Mouse (Mus musculus): ENCODE data around the gene Cenpp. TPM values are rescaled to one million over a fixed set of nuclear protein-coding genes. Genes with fewer than 3 reads are reported as not detected.

Cenpp gene
- total and polyA plus RNA-seq, 2 experiments from 2014 or later = 6.9 to 9.0 TPM

DNA sequence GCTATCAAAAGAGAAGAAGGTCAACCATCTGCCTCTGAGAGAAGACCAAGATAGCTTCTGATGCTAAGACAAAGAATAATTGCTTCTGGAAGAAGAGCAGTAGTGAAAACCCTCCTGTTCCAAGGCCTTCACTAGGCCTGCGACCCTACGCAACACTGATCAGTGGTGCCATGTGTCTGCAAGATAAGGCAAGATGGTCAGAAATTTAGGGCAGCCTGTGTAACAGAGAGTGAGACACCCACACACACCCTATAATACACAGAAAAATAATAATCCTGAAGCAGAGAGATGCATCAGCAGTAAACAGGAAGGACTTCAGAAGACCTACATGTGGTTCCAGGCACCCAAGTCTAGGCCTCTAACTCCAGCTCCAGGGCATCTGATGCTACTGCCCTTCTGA is 12.6 kb downstream of the Cenpp start:
- Histone ChIP-seq H3K4me1 (ENCODE audit: insufficient read depth) (no peaks in the 10 kb centered on the region), H3K27ac (ENCODE audit: low read depth, low read length) (no peak overlapping the region), H3K4me2 (ENCODE audit: low read depth) (no peak overlapping the region), H3K27me3 (ENCODE audit: insufficient read depth, low read length) (no peaks in the 10 kb centered on the region), H3K9ac (no peak overlapping the region), H3K9me3 (ENCODE audit: low read length) (no peaks in the 10 kb centered on the region), H3K4me3 (ENCODE audit: low read depth, low read length) (no peak overlapping the region), H3K36me3 (ENCODE audit: insufficient read depth) (no peaks in the 10 kb centered on the region)
- 98% methylated on average over 2 of the region's 2 CpGs for WGBS
- ATAC-seq (no peak), DNase-seq (no peak)
- no peak for TF ChIP-seq CTCF (IDR thresholded peaks at IDR 0.05; ENCODE audit: low read depth)

DNA sequence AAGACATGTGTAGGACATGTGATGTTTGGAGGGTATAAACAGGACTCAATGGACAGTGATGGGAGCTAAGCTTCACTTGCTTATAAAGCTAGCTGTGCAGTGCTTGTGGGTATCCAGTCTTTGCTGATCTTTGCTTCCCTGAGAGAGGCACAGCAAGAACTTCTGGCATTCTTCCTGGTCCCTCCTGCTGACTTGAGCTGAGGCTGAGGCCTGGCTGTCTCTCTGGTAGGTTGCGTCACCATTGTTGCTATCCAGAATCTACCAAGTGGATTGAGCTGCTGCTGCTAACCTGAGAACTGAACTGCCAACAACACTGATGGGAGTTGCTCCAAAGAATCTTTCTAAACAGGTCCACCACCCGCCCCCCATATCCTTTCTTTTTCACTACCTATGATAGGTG is 23.5 kb downstream of the Cenpp start:
- Histone ChIP-seq H3K9ac (no peak overlapping the region), H3K4me2 (ENCODE audit: low read depth) (no peak overlapping the region), H3K9me3 (ENCODE audit: low read length) (no peaks in the 10 kb centered on the region), H3K4me3 (ENCODE audit: low read depth, low read length) (no peak overlapping the region), H3K27ac (ENCODE audit: low read depth, low read length) (no peak overlapping the region), H3K27me3 (ENCODE audit: insufficient read depth, low read length) (no peaks in the 10 kb centered on the region), H3K4me1 (ENCODE audit: insufficient read depth) (no peaks in the 10 kb centered on the region), H3K36me3 (ENCODE audit: insufficient read depth) (no peaks in the 10 kb centered on the region)
- WGBS = 83% methylated on average over 2 of the region's 2 CpGs
- no peak for TF ChIP-seq CTCF (IDR thresholded peaks at IDR 0.05; ENCODE audit: low read depth)
- DNase-seq (no peak), ATAC-seq (no peak)

- no peak for DNase-seq
- Histone ChIP-seq H3K4me2 (ENCODE audit: low read depth) (no peak overlapping the region), H3K36me3 (ENCODE audit: insufficient read depth) (no peaks in the 10 kb centered on the region), H3K27me3 (ENCODE audit: insufficient read depth, low read length) (no peaks in the 10 kb centered on the region), H3K9ac (no peak overlapping the region), H3K27ac (ENCODE audit: low read depth, low read length) (no peak overlapping the region), H3K4me3 (ENCODE audit: low read depth, low read length) (no peak overlapping the region), H3K9me3 (ENCODE audit: low read length) (no peaks in the 10 kb centered on the region), H3K4me1 (ENCODE audit: insufficient read depth) (no peaks in the 10 kb centered on the region)
- no peak for TF ChIP-seq CTCF (IDR thresholded peaks at IDR 0.05; ENCODE audit: low read depth)
- no peak for ATAC-seq
These were observed 24.4 kb downstream of the Cenpp start for GRCm38 (mm10) chr13:49628167-49628566.

- no peaks in the 10 kb centered on the region for H3K4me1 ChIP-seq (ENCODE audit: insufficient read depth)
- WGBS = 83% methylated on average over 1 of the region's 1 CpGs
- H3K4me3 ChIP-seq (ENCODE audit: low read depth, low read length) = no peak overlapping the region
- no peak overlapping the region for H3K4me2 ChIP-seq (ENCODE audit: low read depth)
- H3K9ac ChIP-seq = no peak overlapping the region
- DNase-seq (no peak), ATAC-seq (no peak)
- no peak overlapping the region for H3K27ac ChIP-seq (ENCODE audit: low read depth, low read length)
- no peaks in the 10 kb centered on the region for H3K9me3 ChIP-seq (ENCODE audit: low read length)
- H3K27me3 ChIP-seq (ENCODE audit: insufficient read depth, low read length) = no peaks in the 10 kb centered on the region
- no peak for TF ChIP-seq CTCF (IDR thresholded peaks at IDR 0.05; ENCODE audit: low read depth)
- no peaks in the 10 kb centered on the region for H3K36me3 ChIP-seq (ENCODE audit: insufficient read depth)
These were observed 29.4 kb downstream of the Cenpp start for GRCm38 (mm10) chr13:49623216-49623615.

GRCm38 (mm10) chr13:49618365-49618764 is 34.2 kb downstream of the Cenpp start:
- Histone ChIP-seq H3K4me2 (ENCODE audit: low read depth) (no peak overlapping the region), H3K27ac (ENCODE audit: low read depth, low read length) (no peak overlapping the region), H3K36me3 (ENCODE audit: insufficient read depth) (no peaks in the 10 kb centered on the region), H3K4me3 (ENCODE audit: low read depth, low read length) (no peak overlapping the region), H3K9me3 (ENCODE audit: low read length) (no peaks in the 10 kb centered on the region), H3K4me1 (ENCODE audit: insufficient read depth) (no peaks in the 10 kb centered on the region), H3K27me3 (ENCODE audit: insufficient read depth, low read length) (no peaks in the 10 kb centered on the region), H3K9ac (no peak overlapping the region)
- DNase-seq (no peak), ATAC-seq (no peak)
- no peak for TF ChIP-seq CTCF (IDR thresholded peaks at IDR 0.05; ENCODE audit: low read depth)

- no peak overlapping the region for H3K27ac ChIP-seq (ENCODE audit: low read depth, low read length)
- TF ChIP-seq CTCF (IDR thresholded peaks at IDR 0.05; ENCODE audit: low read depth) = no peak
- H3K4me2 ChIP-seq (ENCODE audit: low read depth) = no peak overlapping the region
- no peaks in the 10 kb centered on the region for H3K4me1 ChIP-seq (ENCODE audit: insufficient read depth)
- 91% methylated on average over 3 of the region's 3 CpGs for WGBS
- no peaks in the 10 kb centered on the region for H3K27me3 ChIP-seq (ENCODE audit: insufficient read depth, low read length)
- H3K9ac ChIP-seq = no peak overlapping the region
- DNase-seq (no peak), ATAC-seq (no peak)
- no peaks in the 10 kb centered on the region for H3K9me3 ChIP-seq (ENCODE audit: low read length)
- no peak overlapping the region for H3K4me3 ChIP-seq (ENCODE audit: low read depth, low read length)
- H3K36me3 ChIP-seq (ENCODE audit: insufficient read depth) = no peaks in the 10 kb centered on the region
These were observed 35.6 kb downstream of the Cenpp start for GRCm38 (mm10) chr13:49617021-49617420.

DNA sequence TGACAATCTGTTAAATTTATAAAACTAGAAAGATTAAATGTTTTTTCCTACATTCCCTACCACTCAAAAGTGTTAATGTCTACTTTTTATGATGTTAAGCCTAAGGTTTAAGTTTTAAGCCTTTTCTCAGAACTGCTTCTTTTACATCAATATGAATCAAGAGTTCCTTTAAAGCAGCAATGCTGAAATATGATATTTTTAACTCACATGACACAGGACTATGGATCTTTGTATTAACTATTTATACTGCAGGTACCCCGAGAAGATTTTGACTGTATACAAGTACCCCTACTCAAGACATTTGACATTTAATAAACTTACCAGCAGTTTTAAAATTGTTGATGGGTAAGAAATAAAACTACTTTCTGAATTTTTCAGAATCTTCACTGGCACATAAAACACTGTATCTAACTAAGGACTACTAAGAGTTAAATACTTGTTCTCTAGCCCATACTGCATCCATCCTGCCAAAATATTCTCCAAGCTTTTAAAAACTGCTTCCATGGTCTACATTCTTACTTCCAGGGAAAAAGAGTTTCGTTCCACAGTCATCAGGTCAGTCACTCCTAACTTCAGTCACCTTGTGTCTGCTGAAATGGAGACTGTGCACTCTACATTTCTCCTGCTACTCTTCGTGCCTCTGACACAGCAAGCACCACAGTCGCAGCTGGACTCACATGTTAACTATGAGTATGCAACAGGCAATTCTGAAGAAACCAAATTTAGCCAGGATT is 43.8 kb downstream of the Cenpp start:
- H3K4me2 ChIP-seq (ENCODE audit: low read depth) = no peak overlapping the region
- H3K36me3 ChIP-seq (ENCODE audit: insufficient read depth) = no peaks in the 10 kb centered on the region
- 77% methylated on average over 4 of the region's 4 CpGs for WGBS
- H3K9me3 ChIP-seq (ENCODE audit: low read length) = no peaks in the 10 kb centered on the region
- no peak overlapping the region for H3K4me3 ChIP-seq (ENCODE audit: low read depth, low read length)
- no peak overlapping the region for H3K27ac ChIP-seq (ENCODE audit: low read depth, low read length)
- ATAC-seq = no peak
- TF ChIP-seq CTCF (IDR thresholded peaks at IDR 0.05; ENCODE audit: low read depth) = no peak
- no peak overlapping the region for H3K9ac ChIP-seq
- no peaks in the 10 kb centered on the region for H3K27me3 ChIP-seq (ENCODE audit: insufficient read depth, low read length)
- no peaks in the 10 kb centered on the region for H3K4me1 ChIP-seq (ENCODE audit: insufficient read depth)
- no peak for DNase-seq

All from forebrain, postnatal 0 days (tissue).